Mouse (Mus musculus) heart, adult 11 months (tissue): ENCODE results near the gene Kdm1a.

Experiments
- DNase-seq: peaks from one replicate; pipeline ENCODE4 v3.0.0; 2022

Kdm1a gene

DNA sequence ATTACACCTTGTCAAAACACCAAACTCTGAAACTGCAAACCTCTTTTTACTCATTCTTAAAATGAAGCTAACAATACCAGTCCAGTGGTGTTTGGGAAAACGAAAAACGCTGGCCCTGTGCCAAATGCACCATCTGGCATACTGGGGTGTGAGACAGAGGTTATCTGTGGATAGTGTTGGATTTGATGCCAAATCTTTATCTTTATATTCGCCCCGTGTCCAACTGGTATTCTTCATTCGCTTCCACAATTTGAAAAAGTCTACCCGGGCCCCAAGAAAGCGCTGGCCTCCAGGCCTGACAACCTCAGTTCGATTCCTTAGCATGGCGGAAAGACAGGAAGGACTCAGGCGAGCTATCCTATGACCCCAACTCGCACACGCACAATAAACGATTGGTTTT lies 1.0 kb downstream of the Kdm1a start:
- DNase-seq = peak; percentile 92

DNA sequence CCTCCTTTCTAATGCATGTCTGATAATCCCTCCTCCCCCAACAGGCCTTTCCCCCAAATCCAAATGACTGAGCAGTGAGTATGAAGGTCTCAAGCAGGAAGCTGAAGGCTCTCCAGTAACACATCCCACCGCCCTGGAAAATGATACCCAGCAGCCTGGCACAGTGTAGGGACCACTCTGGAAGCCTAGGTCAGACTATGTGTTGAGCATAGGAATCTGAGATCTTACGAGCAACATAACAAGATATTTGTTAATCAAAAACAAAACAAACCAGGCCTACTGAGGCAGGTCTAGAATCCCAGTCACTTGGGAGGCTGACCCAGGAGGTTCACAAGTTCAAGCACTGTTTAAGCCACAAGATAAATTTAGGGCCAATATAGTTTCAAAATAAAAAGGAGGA lies 2.0 kb downstream of the Kdm1a start:
- peak; percentile 57 for DNase-seq

DNA sequence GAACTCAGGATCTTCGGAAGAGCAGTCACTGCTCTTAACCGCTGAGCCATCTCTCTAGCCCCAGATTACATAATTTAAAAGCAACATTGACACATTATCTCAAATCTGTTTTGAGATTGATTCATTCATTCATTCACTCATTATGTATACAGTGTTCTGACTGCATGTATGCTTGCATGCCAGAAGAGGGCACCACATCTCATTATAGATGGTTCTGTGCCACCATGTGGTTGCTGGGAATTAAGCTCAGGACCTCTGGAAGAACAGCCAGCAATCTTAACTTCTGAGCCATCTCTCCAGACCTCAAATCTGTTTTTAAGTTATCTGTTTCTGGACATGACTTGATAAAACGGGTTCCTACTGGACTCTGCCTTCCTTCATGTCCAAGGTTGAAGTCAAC lies 2.7 kb downstream of the Kdm1a start:
- DNase-seq = peak; percentile 30

GRCm38 (mm10) chr4:136598268-136598876 lies 4.2 kb downstream of the Kdm1a start:
- DNase-seq = peak; percentile 82

DNA sequence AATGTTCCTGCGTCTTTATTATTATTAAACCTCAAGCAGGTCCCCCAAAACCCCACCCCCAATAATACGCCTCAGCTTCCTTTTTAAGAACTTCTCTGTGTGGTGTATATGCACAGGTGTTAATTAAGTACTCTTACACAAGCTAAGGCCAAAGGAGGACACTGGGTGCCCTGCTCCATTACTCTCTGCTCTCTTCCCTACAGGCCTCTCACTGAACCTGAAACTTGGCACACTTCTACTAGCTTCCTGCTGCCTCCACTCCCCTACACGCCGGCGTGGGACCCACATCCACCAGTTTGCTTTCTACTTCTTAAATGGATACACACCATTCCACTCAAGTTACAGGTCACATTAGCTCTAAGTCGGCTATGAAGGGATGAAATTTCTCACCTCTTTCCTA lies 7.3 kb downstream of the Kdm1a start:
- peak; percentile 77 for DNase-seq

- DNase-seq = no peak
Observed at GRCm38 (mm10) chr4:136594006-136594405, 8.5 kb downstream of the Kdm1a start.

GRCm38 (mm10) chr4:136592111-136592510 lies 10.4 kb downstream of the Kdm1a start:
- no peak for DNase-seq

DNA sequence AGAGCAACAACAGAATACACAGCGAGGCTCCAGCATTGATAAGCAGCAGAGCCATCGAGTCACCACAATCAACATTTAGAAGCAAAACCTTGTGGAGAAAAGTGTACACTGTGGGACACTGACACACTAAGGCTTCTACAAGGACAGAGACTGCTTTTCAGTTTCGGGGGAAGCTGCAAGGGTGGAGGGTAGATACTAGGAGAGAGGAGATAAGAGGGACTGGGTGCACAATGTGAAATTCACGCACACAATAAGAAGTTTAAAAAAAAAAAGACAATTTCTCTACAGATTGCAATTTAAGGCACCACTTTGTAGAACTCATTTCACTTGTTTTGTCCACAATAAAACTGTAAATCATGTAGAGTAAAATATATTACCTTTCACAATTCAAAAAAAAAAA lies 14.5 kb downstream of the Kdm1a start:
- no peak for DNase-seq

GRCm38 (mm10) chr4:136587221-136587827 lies 15.2 kb downstream of the Kdm1a start:
- DNase-seq = peak; percentile 84

- DNase-seq = peak; percentile 82
Observed at GRCm38 (mm10) chr4:136581885-136582284, 20.6 kb downstream of the Kdm1a start.

- no peak for DNase-seq
Observed at GRCm38 (mm10) chr4:136569998-136570397, 32.5 kb downstream of the Kdm1a start.

- DNase-seq = no peak
Observed at GRCm38 (mm10) chr4:136568629-136569028, 33.9 kb downstream of the Kdm1a start.

DNA sequence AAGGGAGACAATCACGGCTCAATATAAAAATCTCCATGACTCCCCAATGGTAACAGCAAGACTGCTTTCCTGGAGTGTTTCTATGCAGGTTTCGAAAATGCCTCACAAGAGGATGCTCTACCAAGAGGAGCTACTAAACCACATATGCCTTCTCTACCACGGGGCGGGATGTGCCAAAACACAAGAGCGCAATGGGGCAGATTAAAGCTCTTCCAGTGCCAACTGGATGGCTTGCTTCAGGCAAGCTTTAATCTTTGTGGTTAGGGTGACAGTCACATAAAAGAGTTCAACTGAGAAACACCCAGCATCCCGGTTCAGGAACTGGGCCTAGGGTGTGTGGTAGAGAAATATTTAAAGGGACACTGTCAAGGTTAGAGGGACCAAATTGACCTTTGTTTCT lies 39.8 kb downstream of the Kdm1a start:
- DNase-seq = no peak

- DNase-seq = peak; percentile 43
Observed at GRCm38 (mm10) chr4:136560270-136560991, 42.1 kb downstream of the Kdm1a start.

DNA sequence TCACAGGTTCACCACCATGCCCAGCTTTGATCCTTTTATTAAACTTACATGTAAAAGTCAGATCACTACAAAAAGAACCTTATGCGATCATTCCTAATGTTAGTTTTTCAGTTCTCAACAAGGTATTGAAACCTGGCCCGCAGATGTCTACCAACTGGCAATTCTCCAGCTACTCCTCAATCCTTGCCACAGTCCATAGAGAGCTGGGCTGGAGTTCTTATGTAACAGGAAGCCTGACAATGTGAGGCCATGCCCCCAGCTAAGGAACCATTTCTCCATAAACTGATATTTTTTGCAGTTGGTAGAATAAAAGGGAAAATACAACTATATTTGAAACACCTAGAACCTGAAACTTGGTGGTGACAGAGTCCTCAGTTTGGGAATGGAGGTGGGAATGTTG lies 42.8 kb downstream of the Kdm1a start:
- peak; percentile 72 for DNase-seq

- DNase-seq = no peak
Observed at GRCm38 (mm10) chr4:136557638-136558037, 44.9 kb downstream of the Kdm1a start.

GRCm38 (mm10) chr4:136553108-136553507 lies 49.4 kb downstream of the Kdm1a start:
- DNase-seq = peak; percentile 78

DNA sequence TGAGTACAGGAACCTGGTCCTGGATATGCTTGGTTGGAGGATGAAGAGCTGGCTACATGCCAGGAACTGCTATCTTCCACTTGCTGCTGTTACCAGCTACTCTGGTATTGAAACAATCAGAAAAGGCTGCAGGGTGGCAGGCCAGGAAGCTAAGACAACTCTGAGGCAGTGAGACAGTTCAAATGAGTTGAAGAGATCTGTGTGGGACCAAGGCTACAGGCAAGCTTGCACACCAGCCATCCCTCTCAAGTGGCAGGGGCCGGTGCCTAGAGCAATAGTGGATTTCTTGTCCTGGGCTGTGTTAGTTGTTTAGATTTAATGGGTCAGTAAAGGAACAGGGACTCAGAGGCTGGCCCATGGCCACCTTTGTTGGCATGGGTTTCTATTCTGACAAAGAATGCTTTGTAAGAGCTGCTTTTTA lies 54.1 kb downstream of the Kdm1a start:
- DNase-seq = peak; percentile 87

DNA sequence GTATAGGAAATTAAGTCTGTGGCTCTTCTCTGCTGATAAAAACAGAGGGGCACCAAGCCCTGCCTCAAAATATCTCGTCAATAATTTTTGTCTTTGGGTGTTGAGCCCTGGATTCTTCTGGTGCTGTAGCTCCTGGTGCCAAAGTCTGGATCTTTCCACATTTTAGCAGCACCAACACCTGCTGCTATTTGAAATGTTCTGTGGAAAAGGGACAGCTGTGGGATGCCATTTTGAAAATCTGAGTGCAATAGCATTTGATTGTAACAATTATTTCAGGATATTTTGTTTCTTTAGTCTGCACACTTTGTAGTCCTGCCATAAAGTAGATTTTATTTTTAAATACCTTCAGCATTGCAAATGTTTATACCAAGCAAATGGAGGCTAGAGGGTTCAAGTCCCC lies 54.8 kb downstream of the Kdm1a start:
- DNase-seq = no peak

DNA sequence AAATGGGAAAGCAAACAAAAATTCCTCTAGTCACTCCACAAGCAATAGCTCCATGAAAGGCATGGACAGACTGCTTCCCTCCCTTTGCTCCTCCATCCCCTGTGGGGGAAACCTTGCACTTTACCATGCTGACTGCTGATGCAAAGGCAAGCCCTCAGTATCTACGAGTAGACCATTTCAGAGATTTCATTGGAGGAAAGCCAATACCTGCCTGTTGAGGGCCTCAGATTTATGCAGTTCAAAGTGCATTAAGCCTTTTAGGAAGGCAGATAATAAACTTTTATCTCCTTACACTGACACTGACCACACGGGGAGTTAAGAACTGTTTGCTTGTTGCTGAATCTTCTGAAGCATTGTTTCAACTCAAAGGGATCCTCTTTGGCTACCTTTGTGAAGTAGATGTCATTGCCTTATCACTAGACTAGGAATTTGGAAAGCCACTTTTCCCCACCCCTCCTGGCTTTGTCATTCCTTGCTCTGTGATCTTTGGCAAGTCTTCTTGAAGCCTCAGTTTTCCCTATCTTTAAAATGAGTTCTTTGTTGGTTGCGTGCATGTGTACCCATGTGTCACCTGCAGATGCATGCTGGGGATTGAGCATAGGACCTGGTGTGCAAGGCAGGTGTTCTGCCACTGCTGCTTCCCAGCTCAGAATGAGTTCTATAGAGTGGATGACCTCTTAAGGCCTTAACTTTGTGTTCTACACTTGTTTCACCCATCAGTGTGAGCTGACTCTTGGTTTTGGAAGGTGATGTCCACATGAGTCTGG lies 56.1 kb downstream of the Kdm1a start:
- DNase-seq = peak; percentile 57

DNA sequence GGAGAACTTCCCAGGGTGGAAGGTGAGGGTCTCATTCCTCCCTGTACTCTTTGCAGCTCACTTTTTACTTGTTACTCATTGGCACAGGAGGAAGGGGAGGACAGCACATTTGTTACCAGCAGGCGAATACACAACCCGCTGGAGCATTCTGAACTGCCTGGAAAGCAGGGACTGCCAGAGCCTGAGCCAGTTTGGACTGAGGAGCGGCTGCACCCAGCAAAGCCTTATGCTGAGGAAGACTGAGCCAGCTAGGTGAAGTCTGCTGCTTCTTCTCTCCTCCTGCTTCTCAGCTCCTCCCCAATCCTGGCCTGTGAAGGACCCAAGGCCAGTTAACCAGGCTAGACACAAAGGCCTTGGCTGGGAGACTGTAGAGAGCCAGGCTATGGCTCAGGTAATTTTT lies 57.4 kb downstream of the Kdm1a start:
- peak; percentile 76 for DNase-seq

DNA sequence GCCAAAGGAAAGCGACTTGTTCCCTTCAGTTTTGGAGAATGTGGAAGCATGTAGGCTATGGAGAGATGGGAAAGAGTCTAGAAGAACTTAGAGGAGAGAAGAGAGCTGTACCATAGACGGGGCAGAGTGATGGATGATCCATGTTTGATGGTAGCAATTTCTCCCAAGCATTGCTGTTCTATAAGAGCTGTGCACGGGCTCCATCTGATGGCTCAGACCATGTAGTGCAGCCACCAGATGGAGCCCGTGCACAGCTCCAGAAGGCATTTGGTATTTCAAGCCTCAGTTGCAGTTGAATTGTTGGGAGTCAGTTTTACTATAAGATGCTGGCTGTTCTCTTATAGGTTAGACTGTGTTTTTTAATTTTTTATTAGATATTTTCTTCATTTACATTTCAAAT lies 76.1 kb downstream of the Kdm1a start:
- DNase-seq = peak; percentile 88

DNA sequence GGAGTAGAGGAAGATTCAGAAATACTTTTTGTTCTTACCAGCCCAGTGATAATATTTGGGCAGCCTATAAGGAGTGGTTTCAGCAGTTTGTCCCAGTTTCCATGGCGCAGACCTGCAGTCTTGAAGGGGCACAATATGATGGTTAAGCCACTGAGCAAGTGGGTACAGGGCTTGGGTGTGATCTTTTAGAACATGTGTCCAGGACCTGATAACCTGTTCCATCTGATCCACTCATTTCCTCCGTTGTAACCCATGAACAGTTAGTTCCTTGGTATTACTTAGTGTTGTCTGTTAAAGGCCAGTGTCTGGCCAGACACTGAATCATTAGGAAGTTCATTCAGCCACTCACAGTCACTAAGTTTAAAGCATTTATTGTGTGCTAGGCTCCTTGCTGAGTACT lies 78.2 kb downstream of the Kdm1a start:
- no peak for DNase-seq

GRCm38 (mm10) chr4:136521898-136522297 lies 80.6 kb downstream of the Kdm1a start:
- DNase-seq = no peak
